Mouse (Mus musculus): ENCODE data around the gene Ddx58. TPM values are rescaled to one million over a fixed set of nuclear protein-coding genes. Genes with fewer than 3 reads are reported as not detected.

Ddx58 gene
- polyA plus RNA-seq (2017; shearing (Covaris generic)) = 10 to 100 TPM; 81.4 to 82.3 TPM

GRCm38 (mm10) chr4:40239409-40240271 is at the start of gene Ddx58:
TSS of gene Ddx58 (minus strand) at chr4:40239828.
- ATAC-seq = peak; percentile 51

- no peak for ATAC-seq
Observed at GRCm38 (mm10) chr4:40289046-40289445, 49.4 kb upstream of the Ddx58 start.

GRCm38 (mm10) chr4:40287415-40287814 is 47.8 kb upstream of the Ddx58 start:
- no peak for ATAC-seq

GRCm38 (mm10) chr4:40285582-40285981 is 46.0 kb upstream of the Ddx58 start:
- peak; percentile 76 for ATAC-seq

GRCm38 (mm10) chr4:40279276-40279900 is 39.8 kb upstream of the Ddx58 start, which contains the start of gene Ndufb6:
TSS of gene Ndufb6 (minus strand) at chr4:40279421.
- peak; percentile 81 for ATAC-seq

GRCm38 (mm10) chr4:40278880-40279275 is 39.2 kb upstream of the Ddx58 start:
- peak; percentile 28 for ATAC-seq

- ATAC-seq = peak; percentile 89
Observed at GRCm38 (mm10) chr4:40269430-40270032, 29.9 kb upstream of the Ddx58 start, which contains the start of the genes Smim27 and Topors. TSS of gene Smim27 (plus strand) at chr4:40269579. TSS of gene Topors (minus strand) at chr4:40269850.

- no peak for ATAC-seq
Observed at GRCm38 (mm10) chr4:40268835-40269234, 29.2 kb upstream of the Ddx58 start.

- peak; percentile 43 for ATAC-seq
Observed at GRCm38 (mm10) chr4:40268204-40268813, 28.7 kb upstream of the Ddx58 start.

GRCm38 (mm10) chr4:40267681-40268080 is 28.1 kb upstream of the Ddx58 start:
- ATAC-seq = no peak

- no peak for ATAC-seq
Observed at GRCm38 (mm10) chr4:40264321-40264720, 24.7 kb upstream of the Ddx58 start.

GRCm38 (mm10) chr4:40254385-40255103 is 14.9 kb upstream of the Ddx58 start:
- ATAC-seq = no peak

- ATAC-seq = no peak
Observed at GRCm38 (mm10) chr4:40253766-40254165, 14.1 kb upstream of the Ddx58 start.

GRCm38 (mm10) chr4:40250984-40251383 is 11.4 kb upstream of the Ddx58 start:
- no peak for ATAC-seq

GRCm38 (mm10) chr4:40244035-40244434 is 4.4 kb upstream of the Ddx58 start:
- ATAC-seq = no peak

- no peak for ATAC-seq
Observed at GRCm38 (mm10) chr4:40243006-40243405, 3.4 kb upstream of the Ddx58 start.

- ATAC-seq = no peak
Observed at GRCm38 (mm10) chr4:40241928-40242327, 2.3 kb upstream of the Ddx58 start.

- ATAC-seq = no peak
Observed at GRCm38 (mm10) chr4:40240272-40240744, 680 bp upstream of the Ddx58 start.

- peak; percentile 76 for ATAC-seq
Observed at GRCm38 (mm10) chr4:40238483-40239408, 882 bp downstream of the Ddx58 start.

GRCm38 (mm10) chr4:40236829-40237228 is 2.8 kb downstream of the Ddx58 start:
- no peak for ATAC-seq

GRCm38 (mm10) chr4:40234256-40234655 is 5.4 kb downstream of the Ddx58 start:
- no peak for ATAC-seq
